Mouse (Mus musculus): ENCODE data around the gene Ccdc171.

DNA sequence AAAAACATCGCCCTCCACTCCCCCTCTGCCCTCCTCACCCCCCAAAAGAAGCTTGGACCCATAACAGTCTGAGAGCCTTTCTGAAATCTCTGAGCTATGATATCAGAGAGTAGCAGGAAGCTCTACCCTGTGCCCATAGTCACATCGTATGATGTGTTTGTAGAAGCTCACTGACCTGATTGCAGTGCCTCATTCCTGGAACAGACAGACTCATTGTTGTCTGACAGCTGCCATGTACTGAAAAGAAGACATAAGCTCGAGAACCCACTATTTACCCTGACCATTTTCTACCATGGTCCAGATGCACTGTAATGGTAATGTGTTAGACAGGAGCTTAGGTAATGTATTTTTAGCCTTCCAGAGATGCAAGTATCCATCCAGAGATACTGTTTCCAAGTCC, 85.8 kb downstream of the Ccdc171 start:
- TF ChIP-seq CTCF (IDR thresholded peaks at IDR 0.05) = no peak
- no peak for TF ChIP-seq POLR2A (IDR thresholded peaks at IDR 0.05; ENCODE audit: insufficient read depth, low read depth, low read length)

All from heart, adult 2 months (tissue).